In the genomic region with DNA sequence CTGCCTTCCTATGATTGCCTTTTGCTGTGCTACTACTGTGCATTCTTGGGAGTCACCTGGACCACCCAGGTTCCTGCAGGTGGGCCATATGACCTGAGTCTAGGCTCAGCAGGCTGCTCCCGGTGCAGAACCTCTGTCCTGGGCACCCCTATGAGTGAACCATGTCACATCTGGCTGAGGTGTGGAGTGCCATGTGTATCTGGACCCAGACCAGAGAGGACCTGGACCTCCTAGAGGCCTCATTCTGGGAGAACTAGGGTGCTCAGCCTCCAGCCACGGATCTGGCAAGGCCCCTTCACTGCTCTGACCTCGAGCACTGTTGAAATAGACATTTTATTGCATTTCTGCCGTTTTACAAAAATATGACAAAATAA, we compare ENCODE assay signal across 9 mouse cellular contexts. TPM values are rescaled to one million over a fixed set of nuclear protein-coding genes. Genes with fewer than 3 reads are reported as not detected.
DNase-seq lines count a peak whose midpoint lies in the region; ATAC-seq lines count a peak whose summit lies in the region.
"Had no signal": no experiment of that assay in that cellular context is flagged by ENCODE, and none has a peak within 500 bp of the region (broad histone marks: within the 10 kb centered on the region; RNA-seq: fewer than 3 reads in every experiment).

No protein-coding gene starts in this region.

- no peak for DNase-seq in heart, embryonic 10.5 days (ENCODE audit: low spot score)
- no peak for DNase-seq in heart, postnatal 36 days
- peak; percentile 16 for DNase-seq in Muller cell, postnatal 12 days (ENCODE audit: inconsistent ontology term)
- peak; percentile 27 for DNase-seq in hindbrain, embryonic 11.5 days (ENCODE audit: low spot score)
- DNase-seq in midbrain, embryonic 14.5 days: no peak
- DNase-seq in urinary bladder, postnatal 25 days (ENCODE audit: low spot score): no peak
- no peak for DNase-seq in layer of hippocampus, postnatal 14 days (ENCODE audit: low spot score in 2 of 2)
- DNase-seq in spleen, postnatal 10 days (ENCODE audit: low spot score in 2 of 2): no peak

- no peak overlapping the region; the same call in 1 of the 2 replicates for H3K9ac ChIP-seq in hindbrain, embryonic 11.5 days (ENCODE audit: low read depth, low read length)
- H3K9ac ChIP-seq in midbrain, embryonic 14.5 days (replicated peaks; ENCODE audit: low read length): peak overlapping the region; percentile 62

- H3K4me3 ChIP-seq in heart, embryonic 10.5 days: peak overlapping the region; percentile 74
- H3K4me3 ChIP-seq in hindbrain, embryonic 11.5 days (ENCODE audit: low read depth, low read length): peak overlapping the region; percentile 54
- H3K4me3 ChIP-seq in midbrain, embryonic 14.5 days (replicated peaks; ENCODE audit: low read depth, low read length): peak overlapping the region; percentile 47

- no peak for ATAC-seq in hindbrain, embryonic 11.5 days (ENCODE audit: low FRiP score)
- no peak for ATAC-seq in midbrain, embryonic 14.5 days (ENCODE audit: low FRiP score, low TSS enrichment)

- peaks cover 28% of the 10 kb centered on the region for H3K4me1 ChIP-seq in heart, embryonic 10.5 days
- H3K4me1 ChIP-seq in hindbrain, embryonic 11.5 days (replicated peaks; ENCODE audit: control insufficient read depth, insufficient read depth, low read length): peaks cover 6% of the 10 kb centered on the region; the same call in 1 of the 2 replicates
- H3K4me1 ChIP-seq in midbrain, embryonic 14.5 days (ENCODE audit: control insufficient read depth, insufficient read depth, low read length): peaks cover 3% of the 10 kb centered on the region; the same call in 1 of the 2 replicates

- peak overlapping the region; percentile 95 for H3K4me2 ChIP-seq in hindbrain, embryonic 11.5 days (replicated peaks; ENCODE audit: low read depth, low read length)
- peak overlapping the region; percentile 69 for H3K4me2 ChIP-seq in midbrain, embryonic 14.5 days (ENCODE audit: low read length)

- 26% methylated on average over 4 of the region's 4 CpGs for WGBS in heart, embryonic 10.5 days
- 31% methylated on average over 4 of the region's 4 CpGs for WGBS in hindbrain, embryonic 11.5 days
- WGBS in midbrain, embryonic 14.5 days: 32% methylated on average over 4 of the region's 4 CpGs

- H3K27ac ChIP-seq in heart, embryonic 10.5 days: peak overlapping the region; percentile 90; the same call in 1 of the 2 replicates
- H3K27ac ChIP-seq in hindbrain, embryonic 11.5 days (ENCODE audit: low read depth, low read length): peak overlapping the region; percentile 12; the same call in 1 of the 2 replicates
- H3K27ac ChIP-seq in midbrain, embryonic 14.5 days (replicated peaks; ENCODE audit: low read depth, low read length): peak overlapping the region; percentile 90

- intact Hi-C loops in heart, postnatal 36 days (cut with DNase I): no loop called here

- H3K36me3 ChIP-seq in heart, embryonic 10.5 days: peaks cover 65% of the 10 kb centered on the region
- peaks cover 4% of the 10 kb centered on the region; the same call in 1 of the 2 replicates for H3K36me3 ChIP-seq in hindbrain, embryonic 11.5 days (ENCODE audit: control insufficient read depth, insufficient read depth, low read length)
- peaks cover 73% of the 10 kb centered on the region for H3K36me3 ChIP-seq in midbrain, embryonic 14.5 days (ENCODE audit: control insufficient read depth, insufficient read depth, low read length)

- H3K27me3 ChIP-seq in heart, embryonic 10.5 days (ENCODE audit: insufficient read depth, poor library complexity, severe bottlenecking): peaks cover 29% of the 10 kb centered on the region
- no peaks in the 10 kb centered on the region for H3K27me3 ChIP-seq in hindbrain, embryonic 11.5 days (ENCODE audit: control insufficient read depth, insufficient read depth, low read length)
- no peaks in the 10 kb centered on the region for H3K27me3 ChIP-seq in midbrain, embryonic 14.5 days (ENCODE audit: control insufficient read depth, insufficient read depth, low read length)
- H3K27me3 ChIP-seq: Patski had no signal

- no peaks in the 10 kb centered on the region for H3K9me3 ChIP-seq in heart, embryonic 10.5 days
- H3K9me3 ChIP-seq in hindbrain, embryonic 11.5 days (ENCODE audit: control insufficient read depth, low read length): no peaks in the 10 kb centered on the region
- H3K9me3 ChIP-seq in midbrain, embryonic 14.5 days (ENCODE audit: control insufficient read depth, low read length): no peaks in the 10 kb centered on the region

RNA-seq across cellular contexts. Expression of gene Dda1, which starts 6.7 kb away (rescaled TPM):
- 107 and 128 TPM in 2 replicates for polyA plus RNA-seq in heart, embryonic 10.5 days (2016; fragmentation: Nextera tagmentation; extraction: Ambion mirVana)
- total RNA-seq in heart, postnatal 36 days (2021): 10 to 100 TPM; 32.1 to 32.3 TPM
- 143 and 155 TPM in 2 replicates for polyA plus RNA-seq in hindbrain, embryonic 11.5 days (2014; fragmentation: Nextera tagmentation; extraction: Ambion mirVana)
- polyA plus RNA-seq in midbrain, embryonic 14.5 days (2014; fragmentation: Nextera tagmentation; extraction: Ambion mirVana): 213 and 233 TPM in 2 replicates
- total RNA-seq in layer of hippocampus, postnatal 14 days (2021): 100 to 1,000 TPM; 104 to 110 TPM

RNA-seq across cellular contexts. Expression of gene Ano8, which starts 10.1 kb away (rescaled TPM):
- 0.73 and 2.7 TPM in 2 replicates for polyA plus RNA-seq in heart, embryonic 10.5 days (2016; fragmentation: Nextera tagmentation; extraction: Ambion mirVana)
- 10 to 100 TPM; 18.1 to 18.6 TPM for total RNA-seq in heart, postnatal 36 days (2021)
- 5.1 and 5.8 TPM in 2 replicates for polyA plus RNA-seq in hindbrain, embryonic 11.5 days (2014; fragmentation: Nextera tagmentation; extraction: Ambion mirVana)
- 7.7 and 9.4 TPM in 2 replicates for polyA plus RNA-seq in midbrain, embryonic 14.5 days (2014; fragmentation: Nextera tagmentation; extraction: Ambion mirVana)
- 10 to 100 TPM; 60.1 to 62.4 TPM for total RNA-seq in layer of hippocampus, postnatal 14 days (2021)

RNA-seq across cellular contexts. Expression of gene Mrpl34, which starts 10.9 kb away (rescaled TPM):
- 172 and 181 TPM in 2 replicates for polyA plus RNA-seq in heart, embryonic 10.5 days (2016; fragmentation: Nextera tagmentation; extraction: Ambion mirVana)
- 100 to 1,000 TPM; 117 to 129 TPM for total RNA-seq in heart, postnatal 36 days (2021)
- 231 and 239 TPM in 2 replicates for polyA plus RNA-seq in hindbrain, embryonic 11.5 days (2014; fragmentation: Nextera tagmentation; extraction: Ambion mirVana)
- polyA plus RNA-seq in midbrain, embryonic 14.5 days (2014; fragmentation: Nextera tagmentation; extraction: Ambion mirVana): 199 and 222 TPM in 2 replicates
- total RNA-seq in layer of hippocampus, postnatal 14 days (2021): 10 to 100 TPM; 52.6 to 62.7 TPM

RNA-seq across cellular contexts. Expression of gene Gtpbp3, which starts 12.2 kb away (rescaled TPM):
- polyA plus RNA-seq in heart, embryonic 10.5 days (2016; fragmentation: Nextera tagmentation; extraction: Ambion mirVana): 13.2 and 14.7 TPM in 2 replicates
- 10 to 100 TPM; 15.8 to 20.2 TPM for total RNA-seq in heart, postnatal 36 days (2021)
- 3.7 and 3.8 TPM in 2 replicates for polyA plus RNA-seq in hindbrain, embryonic 11.5 days (2014; fragmentation: Nextera tagmentation; extraction: Ambion mirVana)
- 4.9 and 5.2 TPM in 2 replicates for polyA plus RNA-seq in midbrain, embryonic 14.5 days (2014; fragmentation: Nextera tagmentation; extraction: Ambion mirVana)
- total RNA-seq in layer of hippocampus, postnatal 14 days (2021): 10 to 100 TPM; 30.6 to 33.3 TPM

RNA-seq across cellular contexts. Expression of gene Abhd8, which starts 12.2 kb away (rescaled TPM):
- polyA plus RNA-seq in heart, embryonic 10.5 days (2016; fragmentation: Nextera tagmentation; extraction: Ambion mirVana): 34.5 and 41.5 TPM in 2 replicates
- total RNA-seq in heart, postnatal 36 days (2021): 10 to 100 TPM; 26.2 to 29.9 TPM
- polyA plus RNA-seq in hindbrain, embryonic 11.5 days (2014; fragmentation: Nextera tagmentation; extraction: Ambion mirVana): 38.5 and 40.0 TPM in 2 replicates
- polyA plus RNA-seq in midbrain, embryonic 14.5 days (2014; fragmentation: Nextera tagmentation; extraction: Ambion mirVana): 119 and 133 TPM in 2 replicates
- total RNA-seq in layer of hippocampus, postnatal 14 days (2021): 100 to 1,000 TPM; 179 to 181 TPM

Comparison
In these comparisons a context has a peak if more than half of its experiments do, and no peak if none do; other contexts are left out.
1. DNase-seq: peak in Muller cell, postnatal 12 days (single experiment) and hindbrain, embryonic 11.5 days (single experiment); none in heart, embryonic 10.5 days (single experiment), heart, postnatal 36 days (0 of 2), midbrain, embryonic 14.5 days (single experiment), urinary bladder, postnatal 25 days (single experiment), layer of hippocampus, postnatal 14 days (0 of 2) and spleen, postnatal 10 days (0 of 2).
2. H3K27ac ChIP-seq: peak in every context shown above with its lines; median percentile 90 in heart, embryonic 10.5 days; 90 in midbrain, embryonic 14.5 days; 12 in hindbrain, embryonic 11.5 days.
3. Peak in every context shown above with its lines, with median percentiles within 50 percentile points of each other: H3K4me3 ChIP-seq.